ENCODE assay signal across 33 mouse cellular contexts in genomic region chr2:25239766-25240165, GRCm38 (mm10). TPM values are rescaled to one million over a fixed set of nuclear protein-coding genes. Genes with fewer than 3 reads are reported as not detected.
"Had no signal": no experiment of that assay in that cellular context is flagged by ENCODE, and none has a peak within 500 bp of the region (broad histone marks: within the 10 kb centered on the region; RNA-seq: fewer than 3 reads in every experiment).

No protein-coding gene starts in this region.

- H3K9ac ChIP-seq: liver, embryonic 15.5 days; midbrain, embryonic 12.5 days; midbrain, embryonic 15.5 days had no signal

- H3K27ac ChIP-seq: limb, embryonic 12.5 days; liver, embryonic 12.5 days; liver, embryonic 15.5 days had no signal

- H3K9me3 ChIP-seq: kidney, embryonic 15.5 days; limb, embryonic 12.5 days; liver, embryonic 12.5 days; liver, embryonic 15.5 days; midbrain, embryonic 12.5 days; midbrain, embryonic 15.5 days; neural tube, embryonic 13.5 days had no signal

- H3K36me3 ChIP-seq: kidney, embryonic 15.5 days; limb, embryonic 12.5 days; liver, embryonic 12.5 days; liver, embryonic 15.5 days; midbrain, embryonic 15.5 days had no signal

- DNase-seq: kidney, adult 11 months; kidney, adult 8-10 months; kidney, postnatal 10 days; kidney, postnatal 36 days; layer of hippocampus, postnatal 36 days; liver; lung, adult 2 months; lung, postnatal 14 days; lung, postnatal 4 days; retina, postnatal 1 day; thymus, adult 18-20 months; thymus, postnatal 36 days had no signal

- ATAC-seq: liver, embryonic 12.5 days had no signal

- H3K4me3 ChIP-seq: myocyte had no signal

RNA-seq across cellular contexts. Expression of gene Rnf208, which starts 2.3 kb away (rescaled TPM):
- total RNA-seq: monocyte, adult 5-6 weeks had no signal

RNA-seq across cellular contexts. Expression of gene Cysrt1, which starts 2.5 kb away (rescaled TPM):
- total RNA-seq: layer of hippocampus, adult 8-10 months; layer of hippocampus, postnatal 10 days; layer of hippocampus, postnatal 36 days; left cerebral cortex, adult 2 months; left cerebral cortex, postnatal 10 days; left cerebral cortex, postnatal 36 days; megakaryocyte progenitor cell, adult 5-6 weeks; megakaryocyte-erythroid progenitor cell, adult 5-6 weeks; monocyte, adult 5-6 weeks had no signal
- polyA plus RNA-seq: limb, embryonic 12.5 days; liver, embryonic 12.5 days; liver, embryonic 15.5 days; lung, embryonic 16.5 days; midbrain, embryonic 12.5 days; myocyte; spleen, adult 2 months had no signal

RNA-seq across cellular contexts. Expression of gene Rnf224, which starts 3.2 kb away (rescaled TPM):
- total RNA-seq: layer of hippocampus, adult 8-10 months; layer of hippocampus, postnatal 10 days; layer of hippocampus, postnatal 36 days; left cerebral cortex, adult 2 months; left cerebral cortex, postnatal 10 days; left cerebral cortex, postnatal 36 days; megakaryocyte-erythroid progenitor cell, adult 5-6 weeks; monocyte, adult 5-6 weeks; neutrophil, adult 5-6 weeks had no signal
- polyA plus RNA-seq: limb, embryonic 12.5 days; liver, embryonic 15.5 days; lung, embryonic 16.5 days; midbrain, embryonic 12.5 days; midbrain, embryonic 15.5 days; myocyte; neural tube, embryonic 13.5 days; small intestine, adult 2 months; spleen, adult 2 months; stomach, embryonic 14.5 days had no signal

RNA-seq across cellular contexts. Expression of gene Slc34a3, which starts 5.6 kb away (rescaled TPM):
- total RNA-seq: layer of hippocampus, adult 8-10 months; layer of hippocampus, postnatal 10 days; layer of hippocampus, postnatal 36 days; left cerebral cortex, adult 2 months; left cerebral cortex, postnatal 10 days; left cerebral cortex, postnatal 36 days; megakaryocyte progenitor cell, adult 5-6 weeks; megakaryocyte-erythroid progenitor cell, adult 5-6 weeks; monocyte, adult 5-6 weeks; neutrophil, adult 5-6 weeks had no signal
- polyA plus RNA-seq: limb, embryonic 12.5 days; liver, embryonic 12.5 days; liver, embryonic 15.5 days; lung, adult 2 months; lung, embryonic 16.5 days; midbrain, embryonic 12.5 days; midbrain, embryonic 15.5 days; myocyte; neural tube, embryonic 13.5 days had no signal

RNA-seq across cellular contexts. Expression of gene AL732309.1, which starts 6.9 kb away (rescaled TPM):
- total RNA-seq: monocyte, adult 5-6 weeks had no signal
